Mouse (Mus musculus): ENCODE data around the gene Anxa11. TPM values are rescaled to one million over a fixed set of nuclear protein-coding genes. Genes with fewer than 3 reads are reported as not detected.

Gene Anxa11
- total and polyA plus RNA-seq, 3 experiments = 7.6 to 40.5 TPM; not detected in 1

GRCm38 (mm10) chr14:25868706-25869105 lies 26.8 kb downstream of the Anxa11 start:
- no peaks in the 10 kb centered on the region for H3K27me3 ChIP-seq (ENCODE audit: control insufficient read depth in 1 of 2, insufficient read depth in 2 of 2, low read length in 2 of 2)
- peaks cover 2 to 11% of the 10 kb centered on the region in 2 experiments; a peak in 2 of 4 replicates for H3K4me1 ChIP-seq (ENCODE audit: control insufficient read depth in 1 of 2, insufficient read depth in 2 of 2, low read length in 2 of 2)
- no peak for DNase-seq (ENCODE audit: low read depth, low spot score)
- no peak overlapping the region for H3K4me3 ChIP-seq (ENCODE audit: control insufficient read depth in 1 of 2, insufficient read depth in 1 of 2, low read depth in 2 of 2, low read length in 2 of 2)
- H3K79me2 ChIP-seq (ENCODE audit: control insufficient read depth, insufficient read depth, low read length, poor library complexity) = no peaks in the 10 kb centered on the region
- H3K36me3 ChIP-seq (ENCODE audit: control insufficient read depth in 1 of 2, insufficient read depth in 2 of 2, low read length in 2 of 2) = peaks cover 0 to 5% of the 10 kb centered on the region in 2 experiments; a peak in 3 of 4 replicates
- no peak for TF ChIP-seq SIN3A (IDR thresholded peaks at IDR 0.05; ENCODE audit: low read length)
- TF ChIP-seq TBP (IDR thresholded peaks at IDR 0.05; ENCODE audit: low read depth, low read length) = no peak
- no peak for TF ChIP-seq NELFE (IDR thresholded peaks at IDR 0.05; ENCODE audit: low read depth, low read length)
- no peak for TF ChIP-seq JUND (IDR thresholded peaks at IDR 0.05; ENCODE audit: low read depth, low read length)
- no peak for TF ChIP-seq MAFK (IDR thresholded peaks at IDR 0.05; ENCODE audit: borderline replicate concordance, low read depth, low read length)
- no peak for TF ChIP-seq MYC (IDR thresholded peaks at IDR 0.05; ENCODE audit: low read depth, low read length)
- no peak for TF ChIP-seq TAL1 (IDR thresholded peaks at IDR 0.05; ENCODE audit: low read length)
- TF ChIP-seq ZC3H11A (IDR thresholded peaks at IDR 0.05; ENCODE audit: low read depth, low read length) = no peak
- TF ChIP-seq RCOR1 (IDR thresholded peaks at IDR 0.05; ENCODE audit: low read depth, low read length) = no peak
- no peak for TF ChIP-seq MAZ (IDR thresholded peaks at IDR 0.05; ENCODE audit: low read depth, low read length)
- TF ChIP-seq NRF1 (IDR thresholded peaks at IDR 0.05; ENCODE audit: insufficient read depth, low read depth, low read length, poor library complexity, severe bottlenecking) = no peak
- TF ChIP-seq EP300 (IDR thresholded peaks at IDR 0.05; ENCODE audit: low read depth in 1 of 2, low read length in 2 of 2) = no peak
- no peak for TF ChIP-seq MYB (IDR thresholded peaks at IDR 0.05; ENCODE audit: low read depth, low read length)
- TF ChIP-seq POLR2AphosphoS2 (IDR thresholded peaks at IDR 0.05; ENCODE audit: low read length) = no peak
- no peak for TF ChIP-seq MXI1 (IDR thresholded peaks at IDR 0.05; ENCODE audit: low read depth, low read length)
- TF ChIP-seq USF1 (IDR thresholded peaks at IDR 0.05; ENCODE audit: low read depth, low read length) = no peak
- H3K9me3 ChIP-seq (replicated peaks; ENCODE audit: insufficient read depth, low read length) = no peaks in the 10 kb centered on the region
- no peak overlapping the region for H3K9ac ChIP-seq (ENCODE audit: control insufficient read depth, low read depth, low read length, poor library complexity, severe bottlenecking)
- H3K27ac ChIP-seq (ENCODE audit: control insufficient read depth, low read depth, low read length) = no peak overlapping the region

GRCm38 (mm10) chr14:25869135-25869878 lies 27.4 kb downstream of the Anxa11 start:
- TF ChIP-seq TAL1 (IDR thresholded peaks at IDR 0.05; ENCODE audit: low read length) (0 out of 2 replicates have a peak, but pooled peaks have one; percentile 4), EP300 (IDR thresholded peaks at IDR 0.05; ENCODE audit: low read depth in 1 of 2, low read length in 2 of 2) (0 out of 4 replicates have a peak, but pooled peaks of 1 of the 2 experiments have one; percentile 9), GATA1 (IDR thresholded peaks at IDR 0.05; ENCODE audit: low read depth, low read length) (no peak)
- peaks cover 0 to 5% of the 10 kb centered on the region in 2 experiments; a peak in 3 of 4 replicates for H3K36me3 ChIP-seq (ENCODE audit: control insufficient read depth in 1 of 2, insufficient read depth in 2 of 2, low read length in 2 of 2)
- peaks cover 2 to 11% of the 10 kb centered on the region in 2 experiments; a peak in 2 of 4 replicates for H3K4me1 ChIP-seq (ENCODE audit: control insufficient read depth in 1 of 2, insufficient read depth in 2 of 2, low read length in 2 of 2)

More at GRCm38 (mm10) chr14:25869135-25869878, 27.4 kb downstream of the Anxa11 start:
- peak overlapping the region; percentile 18; the same call in 1 of the 2 replicates for H3K27ac ChIP-seq (ENCODE audit: control insufficient read depth, low read depth, low read length)
- no peak overlapping the region for H3K4me3 ChIP-seq (ENCODE audit: control insufficient read depth in 1 of 2, insufficient read depth in 1 of 2, low read depth in 2 of 2, low read length in 2 of 2)
- no peaks in the 10 kb centered on the region for H3K27me3 ChIP-seq (ENCODE audit: control insufficient read depth in 1 of 2, insufficient read depth in 2 of 2, low read length in 2 of 2)
- H3K9ac ChIP-seq (ENCODE audit: control insufficient read depth, low read depth, low read length, poor library complexity, severe bottlenecking) = no peak overlapping the region
- no peaks in the 10 kb centered on the region for H3K79me2 ChIP-seq (ENCODE audit: control insufficient read depth, insufficient read depth, low read length, poor library complexity)
- peak; percentile 67 for DNase-seq (ENCODE audit: low read depth, low spot score)
- no peaks in the 10 kb centered on the region for H3K9me3 ChIP-seq (replicated peaks; ENCODE audit: insufficient read depth, low read length)

All from MEL (cell line).